Mouse (Mus musculus) right cerebral cortex, adult 18-20 months (tissue): Measurements from ENCODE around the gene Defb10.
"Not testable (repeated sequence)": the region's sequence is repeated elsewhere in the genome, so short reads cannot be mapped to it uniquely, and the experiment has no call there.

Source experiments
- DNase-seq: peaks from one replicate; pipeline ENCODE4 v3.0.0; 2022; ENCODE audit warnings: mixed read lengths

Defb10 gene

GRCm38 (mm10) chr8:21858586-21858985 lies at the start of gene Defb10:
TSS of gene Defb10 (plus strand) at chr8:21858901.
- not testable (repeated sequence) for DNase-seq

DNA sequence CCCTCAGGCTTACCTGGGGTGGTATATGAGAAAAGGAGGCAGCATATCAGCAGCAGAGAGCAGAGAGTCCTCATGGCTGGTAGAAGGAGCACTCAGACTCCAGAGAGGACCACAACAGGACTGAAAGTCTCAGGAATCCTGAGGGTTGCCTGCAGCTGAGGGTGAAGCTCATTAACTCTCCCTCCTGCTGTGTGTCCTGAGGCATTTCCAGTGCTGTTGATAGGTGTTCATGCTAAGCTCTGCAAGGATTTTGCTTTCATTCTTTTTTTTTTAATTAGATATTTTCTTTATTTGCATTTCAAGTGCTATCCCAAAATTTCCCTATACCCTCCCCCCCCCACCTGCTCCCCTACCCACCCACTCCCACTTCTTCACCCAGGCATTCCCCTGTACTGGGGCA lies 26.6 kb downstream of the Defb10 start, which contains the start of gene Defb9:
Gene Defb9, minus strand, starts transcription at position 101 of the 400 bp plus-strand sequence.
- not testable (repeated sequence) for DNase-seq

DNA sequence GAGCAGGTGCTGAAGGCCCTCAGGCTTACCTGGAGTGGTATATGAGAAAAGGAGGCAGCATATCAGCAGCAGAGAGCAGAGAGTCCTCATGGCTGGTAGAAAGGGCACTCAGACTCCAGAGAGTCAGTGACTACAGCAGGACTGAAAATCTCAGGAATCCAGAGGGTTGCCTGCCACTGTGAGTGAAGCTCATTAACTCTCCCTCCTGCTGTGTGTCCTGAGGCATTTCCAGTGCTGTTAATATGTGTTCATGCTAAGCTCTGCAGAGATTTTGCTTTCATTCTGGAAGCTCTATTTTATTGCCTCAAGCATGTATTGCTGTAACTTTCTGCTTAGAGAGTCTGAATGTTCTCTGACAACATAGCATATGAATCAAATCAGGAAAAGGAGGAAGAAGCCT lies 47.6 kb downstream of the Defb10 start, which contains the start of gene Defb11:
Gene Defb11, minus strand, starts transcription at position 123 of the 400 bp plus-strand sequence.
- DNase-seq = not testable (repeated sequence)
